ENCODE assay signal across 9 mouse cellular contexts in the genomic region with DNA sequence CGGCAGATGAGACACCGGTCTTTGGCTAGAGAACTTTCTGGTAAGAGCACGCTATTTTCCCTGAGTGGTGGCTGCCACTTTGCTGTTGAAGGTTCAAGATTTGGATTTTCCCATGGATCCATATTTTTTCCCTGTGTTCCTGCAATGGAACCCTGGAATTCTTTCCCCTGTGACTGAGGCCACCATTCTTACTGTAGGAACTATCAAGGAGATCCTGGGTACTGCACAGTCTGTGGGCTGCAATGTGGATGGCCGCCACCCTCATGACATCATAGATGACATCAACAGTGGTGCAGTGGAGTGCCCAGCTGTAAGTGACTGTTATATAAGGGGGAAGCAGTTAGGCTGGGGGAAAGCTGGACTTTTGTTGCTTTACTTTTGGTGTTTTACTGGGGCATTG. TPM values are rescaled to one million over a fixed set of nuclear protein-coding genes. Genes with fewer than 3 reads are reported as not detected.
DNase-seq lines count a peak whose midpoint lies in the region; ATAC-seq lines count a peak whose summit lies in the region.
"Had no signal": no experiment of that assay in that cellular context is flagged by ENCODE, and none has a peak within 500 bp of the region (broad histone marks: within the 10 kb centered on the region; RNA-seq: fewer than 3 reads in every experiment).

No protein-coding gene starts in this region.

- ATAC-seq in forebrain, embryonic 13.5 days, result no peak
- ATAC-seq in liver, embryonic 13.5 days (ENCODE audit: low read depth), result no peak
- ATAC-seq in megakaryocyte progenitor cell, adult 5-6 weeks (replicated peaks; ENCODE audit: poor library complexity), result no peak

- peaks cover 31% of the 10 kb centered on the region for H3K36me3 ChIP-seq in heart, embryonic 10.5 days
- peaks cover 24% of the 10 kb centered on the region for H3K36me3 ChIP-seq in forebrain, embryonic 13.5 days (ENCODE audit: poor library complexity, severe bottlenecking)
- peaks cover 30% of the 10 kb centered on the region for H3K36me3 ChIP-seq in liver, embryonic 13.5 days

- peak overlapping the region; percentile 97 for H3K9ac ChIP-seq in forebrain, embryonic 13.5 days
- H3K9ac ChIP-seq in liver, embryonic 13.5 days, result peak overlapping the region; percentile 95

- peak overlapping the region; percentile 95 for H3K4me2 ChIP-seq in forebrain, embryonic 13.5 days
- H3K4me2 ChIP-seq in liver, embryonic 13.5 days, result peak overlapping the region; percentile 97

- H3K27ac ChIP-seq in heart, embryonic 10.5 days, result no peak overlapping the region
- no peak overlapping the region for H3K27ac ChIP-seq in forebrain, embryonic 13.5 days
- H3K27ac ChIP-seq in liver, embryonic 13.5 days, result peak overlapping the region; percentile 95

- DNase-seq in heart, embryonic 10.5 days (ENCODE audit: low spot score), result no peak
- no peak for DNase-seq in heart, postnatal 4 days
- DNase-seq in A20 (ENCODE audit: low read depth, low spot score), result peak; percentile 17
- DNase-seq in liver, embryonic 13.5 days, result no peak
- no peak for DNase-seq in gastrocnemius, postnatal 4 days (ENCODE audit: low spot score in 2 of 2)
- DNase-seq in spleen, adult 18-20 months, result no peak
- DNase-seq: gastrocnemius, postnatal 25 days had no signal

- H3K4me3 ChIP-seq in heart, embryonic 10.5 days, result peak overlapping the region; percentile 89
- peak overlapping the region; percentile 75 for H3K4me3 ChIP-seq in forebrain, embryonic 13.5 days
- H3K4me3 ChIP-seq in liver, embryonic 13.5 days (replicated peaks), result peak overlapping the region; percentile 84

- H3K4me1 ChIP-seq in heart, embryonic 10.5 days, result peaks cover 49% of the 10 kb centered on the region
- H3K4me1 ChIP-seq in forebrain, embryonic 13.5 days, result peaks cover 52% of the 10 kb centered on the region
- H3K4me1 ChIP-seq in liver, embryonic 13.5 days (replicated peaks), result peaks cover 76% of the 10 kb centered on the region

- 69% methylated on average over 4 of the region's 4 CpGs for WGBS in heart, embryonic 10.5 days
- 64% methylated on average over 4 of the region's 4 CpGs for WGBS in forebrain, embryonic 13.5 days
- WGBS in liver, embryonic 13.5 days (ENCODE audit: insufficient replicate concordance), result 30% methylated on average over 4 of the region's 4 CpGs

- no peaks in the 10 kb centered on the region for H3K9me3 ChIP-seq in heart, embryonic 10.5 days
- H3K9me3 ChIP-seq in forebrain, embryonic 13.5 days (replicated peaks), result no peaks in the 10 kb centered on the region
- no peaks in the 10 kb centered on the region for H3K9me3 ChIP-seq in liver, embryonic 13.5 days (replicated peaks)

- no peaks in the 10 kb centered on the region for H3K27me3 ChIP-seq in heart, embryonic 10.5 days (ENCODE audit: insufficient read depth, poor library complexity, severe bottlenecking)
- H3K27me3 ChIP-seq in forebrain, embryonic 13.5 days, result no peaks in the 10 kb centered on the region
- no peaks in the 10 kb centered on the region for H3K27me3 ChIP-seq in liver, embryonic 13.5 days

RNA-seq across cellular contexts. Expression of gene Lrsam1, which starts 2.1 kb away (rescaled TPM):
- 7.6 and 8.6 TPM in 2 replicates for polyA plus RNA-seq in heart, embryonic 10.5 days (2016; fragmentation: Nextera tagmentation; extraction: Ambion mirVana)
- 10 to 100 TPM; 12.9 to 13.4 TPM for total RNA-seq in heart, postnatal 4 days (2021)
- polyA plus RNA-seq in forebrain, embryonic 13.5 days (2015; fragmentation: Nextera tagmentation; extraction: Ambion mirVana), result 14.8 and 15.5 TPM in 2 replicates
- 2.0 and 3.0 TPM in 2 replicates for polyA plus RNA-seq in liver, embryonic 13.5 days (2015; fragmentation: Nextera tagmentation; extraction: Ambion mirVana)
- 2.9 and 3.0 TPM in 2 replicates for total RNA-seq in megakaryocyte progenitor cell, adult 5-6 weeks (2015)
- 3.5 and 3.7 TPM in 2 replicates for total RNA-seq in megakaryocyte progenitor cell, adult 5-6 weeks (2017)
- 10 to 100 TPM; 20.0 to 22.0 TPM for total RNA-seq in gastrocnemius, postnatal 4 days (2021)

RNA-seq across cellular contexts. Expression of gene Rpl12, which starts 2.2 kb away (rescaled TPM):
- 121 and 170 TPM in 2 replicates for polyA plus RNA-seq in heart, embryonic 10.5 days (2016; fragmentation: Nextera tagmentation; extraction: Ambion mirVana)
- total RNA-seq in heart, postnatal 4 days (2021), result 100 to 1,000 TPM; 151 to 169 TPM
- 111 and 118 TPM in 2 replicates for polyA plus RNA-seq in forebrain, embryonic 13.5 days (2015; fragmentation: Nextera tagmentation; extraction: Ambion mirVana)
- polyA plus RNA-seq in liver, embryonic 13.5 days (2015; fragmentation: Nextera tagmentation; extraction: Ambion mirVana), result 141 and 148 TPM in 2 replicates
- 2,719 and 2,750 TPM in 2 replicates for total RNA-seq in megakaryocyte progenitor cell, adult 5-6 weeks (2015)
- 2,545 and 2,724 TPM in 2 replicates for total RNA-seq in megakaryocyte progenitor cell, adult 5-6 weeks (2017)
- total RNA-seq in gastrocnemius, postnatal 4 days (2021), result 100 to 1,000 TPM; 212 to 221 TPM

RNA-seq across cellular contexts. Expression of gene Slc2a8, which starts 18.3 kb away (rescaled TPM):
- 20.8 and 23.4 TPM in 2 replicates for polyA plus RNA-seq in heart, embryonic 10.5 days (2016; fragmentation: Nextera tagmentation; extraction: Ambion mirVana)
- 10 to 100 TPM; 12.4 to 13.5 TPM for total RNA-seq in heart, postnatal 4 days (2021)
- polyA plus RNA-seq in forebrain, embryonic 13.5 days (2015; fragmentation: Nextera tagmentation; extraction: Ambion mirVana), result 15.4 and 18.3 TPM in 2 replicates
- 9.0 and 9.9 TPM in 2 replicates for polyA plus RNA-seq in liver, embryonic 13.5 days (2015; fragmentation: Nextera tagmentation; extraction: Ambion mirVana)
- total RNA-seq in megakaryocyte progenitor cell, adult 5-6 weeks (2015), result 2.6 and 2.9 TPM in 2 replicates
- 2.2 and 3.5 TPM in 2 replicates for total RNA-seq in megakaryocyte progenitor cell, adult 5-6 weeks (2017)
- total RNA-seq in gastrocnemius, postnatal 4 days (2021), result 1 to 10 TPM; 8.8 to 9.7 TPM

Comparison
In these comparisons a context has a peak if more than half of its experiments do, and no peak if none do; other contexts are left out.
1. RNA of gene Rpl12, which starts 2.2 kb away (total RNA-seq): 2,545 to 2,750 TPM in megakaryocyte progenitor cell, adult 5-6 weeks; 212 to 221 TPM in gastrocnemius, postnatal 4 days and 151 to 169 TPM in heart, postnatal 4 days; every median in the first group is over 10 times any median in the second.
2. Peak in every context shown above with its lines, with median percentiles within 50 percentile points of each other: H3K4me3 ChIP-seq.